Mouse (Mus musculus): ENCODE measurements around the gene Dnah7c.

Gene Dnah7c

GRCm38 (mm10) chr1:46856498-46856897, 431.1 kb downstream of the Dnah7c start:
- DNase-seq: no peak
